Mouse (Mus musculus) liver, adult 2 months (tissue): ENCODE measurements at regions not wholly inside any gene's neighbourhood (a gene's known extent, or its start where the extent isn't known, plus 50 kb on each side); places are given as distances from the start of the nearest gene placed in this dataset.

Experiments used
- DNase-seq: peaks from one replicate; pipeline ENCODE4 v3.0.0-alpha.2; 2011; ENCODE audit warnings: low read depth, low spot score; ENCODE audit errors: extremely low read depth
- H3K27ac ChIP-seq: fragments of 200-500 bp; replicated peaks from 2 replicates; pipeline ENCODE4 v1.5.1; 2012; ENCODE audit warnings: low read depth, mild to moderate bottlenecking, control low read depth, inconsistent platforms, low read length; ENCODE audit not compliant: insufficient read depth
- H3K27me3 ChIP-seq: fragments of 200-500 bp; 2 replicates; pipeline ENCODE4 v1.6.1; 2012; ENCODE audit warnings: mild to moderate bottlenecking, moderate library complexity, low read length, inconsistent platforms; ENCODE audit not compliant: control insufficient read depth, insufficient read depth
- H3K36me3 ChIP-seq: fragments of 200-500 bp; 2 replicates; pipeline ENCODE4 v1.6.1; 2012; ENCODE audit warnings: low read length, inconsistent platforms; ENCODE audit not compliant: control insufficient read depth, insufficient read depth
- H3K4me1 ChIP-seq: fragments of 200-500 bp; 2 replicates; pipeline ENCODE4 v1.6.1; 2011; ENCODE audit warnings: low read length; ENCODE audit not compliant: control insufficient read depth, insufficient read depth
- H3K4me3 ChIP-seq: fragments of 200-500 bp; 2 replicates; pipeline ENCODE4 v1.5.1; 2011; ENCODE audit warnings: low read depth, mild to moderate bottlenecking, control low read depth, low read length, moderate library complexity; ENCODE audit not compliant: insufficient read depth
- H3K79me2 ChIP-seq: fragments of 200-500 bp; 2 replicates; pipeline ENCODE4 v1.6.1; 2012; ENCODE audit warnings: inconsistent platforms, mild to moderate bottlenecking, low read length, moderate library complexity; ENCODE audit not compliant: control insufficient read depth, insufficient read depth
- H3K9ac ChIP-seq: fragments of 200-500 bp; 2 replicates; pipeline ENCODE4 v1.6.1; 2012; ENCODE audit warnings: low read depth, mild to moderate bottlenecking, control low read depth, inconsistent platforms, low read length
- CTCF ChIP-seq: fragments of 200-500 bp; IDR thresholded peaks from 2 replicates; pipeline ENCODE4 v1.5.1; 2011; ENCODE audit warnings: low read depth, low read length, control low read depth
- POLR2A ChIP-seq: fragments of 200-500 bp; IDR thresholded peaks from 2 replicates; pipeline ENCODE4 v1.6.1; 2011; ENCODE audit warnings: low read length, control low read depth; ENCODE audit not compliant: insufficient read depth; ENCODE audit errors: extremely low read depth
- WGBS: fragments of 180-500 bp; shearing (Covaris S2); methylation state at CpG from one replicate; pipeline ENCODE4 v1.1.7; 2018; 5-methylcytosine and 5-hydroxymethylcytosine counted together

DNA sequence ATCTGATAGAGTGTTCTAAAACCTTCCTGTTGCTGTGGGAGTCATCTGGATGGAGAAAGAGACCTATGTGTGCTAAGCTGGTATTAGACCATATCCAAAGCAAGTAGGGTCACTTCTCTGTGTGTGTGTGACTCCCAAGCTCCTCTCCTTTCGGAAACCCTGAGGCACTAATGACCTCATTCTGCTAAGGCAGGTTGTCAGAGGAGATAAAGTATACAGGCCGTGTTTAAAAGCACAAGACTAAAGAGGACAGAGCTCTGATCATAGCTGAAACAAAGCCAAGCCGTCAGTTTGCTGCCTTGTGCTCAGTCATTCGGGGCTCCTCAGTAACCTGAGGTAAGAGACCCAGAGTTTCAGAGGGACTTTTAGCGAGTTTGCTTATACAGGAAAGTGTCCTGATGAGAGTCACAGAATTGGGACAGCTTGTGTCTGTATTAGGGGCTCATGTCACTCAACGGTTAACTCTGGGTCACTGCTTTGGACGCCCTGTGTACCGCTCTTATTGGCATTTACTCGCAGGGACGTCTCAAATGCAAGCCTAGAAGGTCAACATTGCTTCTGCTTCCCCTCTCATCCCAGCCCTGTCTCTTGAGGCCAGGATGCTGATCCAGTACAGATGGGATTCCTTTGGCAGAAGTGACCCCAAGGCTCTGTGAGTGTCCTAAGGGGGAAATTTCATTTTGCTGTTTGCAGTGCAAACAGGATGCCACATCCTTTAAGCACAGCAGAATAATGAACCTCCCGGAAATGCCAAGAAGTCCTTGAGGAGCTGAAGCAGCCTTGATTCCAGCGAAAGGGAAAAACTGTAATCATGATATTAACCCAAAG is 70.7 kb upstream of the Barx2 start:
- Histone ChIP-seq H3K27me3 (no peaks in the 10 kb centered on the region), H3K4me3 (no peak overlapping the region), H3K36me3 (no peaks in the 10 kb centered on the region), H3K79me2 (no peaks in the 10 kb centered on the region), H3K27ac (no peak overlapping the region; the same call in 1 of the 2 replicates), H3K9ac (no peak overlapping the region), H3K4me1 (peaks cover 12% of the 10 kb centered on the region; the same call in 1 of the 2 replicates)
- TF ChIP-seq CTCF, result no peak
- TF ChIP-seq POLR2A, result no peak
- DNase-seq, result no peak
- WGBS, result 67% methylated on average over 12 of the region's 12 CpGs

- WGBS, result 93% methylated on average over 7 of the region's 7 CpGs
- H3K9ac ChIP-seq, result no peak overlapping the region
- TF ChIP-seq CTCF (no peak), POLR2A (no peak)
- H3K4me3 ChIP-seq, result no peak overlapping the region
- no peaks in the 10 kb centered on the region for H3K36me3 ChIP-seq
- no peak overlapping the region for H3K27ac ChIP-seq
- no peaks in the 10 kb centered on the region for H3K27me3 ChIP-seq
- peaks cover 5% of the 10 kb centered on the region; the same call in 1 of the 2 replicates for H3K4me1 ChIP-seq
- DNase-seq, result no peak
- no peaks in the 10 kb centered on the region for H3K79me2 ChIP-seq
Observed at GRCm38 (mm10) chr9:31988826-31989225, 75.6 kb upstream of the Barx2 start.

DNA sequence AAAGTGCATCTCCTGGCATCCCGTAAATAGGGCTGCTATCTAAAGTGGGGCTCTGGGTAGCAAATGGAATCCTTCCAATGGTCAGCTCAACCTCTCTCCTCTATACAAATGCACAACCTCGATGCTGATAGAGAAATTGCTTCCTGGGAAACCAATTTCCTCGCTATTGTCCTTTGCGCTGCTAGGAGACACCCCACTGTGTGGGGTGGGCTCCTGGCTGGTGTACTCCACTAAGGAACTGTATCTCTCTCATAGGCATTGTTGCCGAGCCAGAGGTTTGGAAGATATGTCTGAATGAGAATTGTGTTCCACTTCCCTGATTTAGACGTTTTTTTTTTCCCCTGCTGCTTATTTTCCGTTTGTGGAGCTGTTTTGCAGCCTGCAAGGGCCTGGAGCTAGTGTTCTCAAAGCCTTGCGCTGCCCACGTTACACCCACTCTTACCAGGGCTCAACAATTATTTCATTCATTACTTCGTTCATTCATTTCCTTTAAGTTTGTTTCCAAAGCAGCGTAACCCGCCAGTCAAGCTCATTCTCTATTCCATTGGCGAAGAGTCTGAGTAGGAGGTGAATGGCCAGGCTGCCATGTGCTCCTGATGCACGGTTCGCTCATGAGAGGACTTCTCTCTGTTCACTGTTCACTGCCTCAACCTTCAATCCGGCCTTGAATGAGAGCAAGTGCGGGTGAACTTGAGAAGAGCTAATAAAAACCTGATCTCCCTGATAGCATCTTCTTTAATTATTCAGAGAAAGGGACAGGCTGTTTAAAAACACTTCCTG is 76.5 kb upstream of the Barx2 start:
- Histone ChIP-seq H3K27me3 (no peaks in the 10 kb centered on the region), H3K36me3 (no peaks in the 10 kb centered on the region), H3K27ac (no peak overlapping the region), H3K9ac (no peak overlapping the region), H3K4me1 (peaks cover 9% of the 10 kb centered on the region; the same call in 1 of the 2 replicates), H3K79me2 (no peaks in the 10 kb centered on the region), H3K4me3 (no peak overlapping the region)
- no peak for DNase-seq
- TF ChIP-seq POLR2A, result no peak
- no peak for TF ChIP-seq CTCF
- 81% methylated on average over 17 of the region's 17 CpGs for WGBS

DNA sequence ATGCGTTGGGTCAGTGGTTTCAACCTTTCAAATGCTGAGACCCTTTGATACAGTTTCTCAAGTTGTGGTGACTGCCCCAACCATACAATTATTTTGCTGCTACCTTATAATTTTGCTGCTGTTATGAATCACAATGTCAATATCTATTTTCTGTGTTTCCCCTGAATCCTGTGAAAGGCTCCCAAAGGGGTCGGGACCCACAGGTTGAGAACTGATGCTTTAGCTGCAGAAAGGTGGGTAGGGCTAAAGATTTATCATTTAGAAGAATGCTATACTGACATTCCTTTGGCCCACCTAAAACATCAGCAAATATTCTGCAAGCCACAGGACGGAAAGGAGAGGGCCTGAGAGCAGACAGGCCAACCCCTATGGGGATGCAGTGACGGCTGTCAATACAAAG is 77.2 kb upstream of the Barx2 start:
- Histone ChIP-seq H3K4me3 (no peak overlapping the region), H3K27ac (no peak overlapping the region), H3K79me2 (no peaks in the 10 kb centered on the region), H3K36me3 (no peaks in the 10 kb centered on the region), H3K4me1 (peaks cover 13% of the 10 kb centered on the region; the same call in 1 of the 2 replicates), H3K27me3 (no peaks in the 10 kb centered on the region), H3K9ac (no peak overlapping the region)
- DNase-seq, result no peak
- 97% methylated on average over 4 of the region's 4 CpGs for WGBS
- TF ChIP-seq POLR2A, result no peak
- no peak for TF ChIP-seq CTCF

- Histone ChIP-seq H3K4me3 (no peak overlapping the region), H3K9ac (no peak overlapping the region), H3K27me3 (no peaks in the 10 kb centered on the region), H3K27ac (peak overlapping the region; percentile 97), H3K4me1 (peaks cover 36% of the 10 kb centered on the region), H3K79me2 (no peaks in the 10 kb centered on the region), H3K36me3 (no peaks in the 10 kb centered on the region)
- peak; percentile 90 for DNase-seq
- no peak for TF ChIP-seq POLR2A
- no peak for TF ChIP-seq CTCF
- WGBS, result 61% methylated on average over 7 of the region's 7 CpGs
Observed at GRCm38 (mm10) chr9:31993631-31994601, 80.7 kb upstream of the Barx2 start.
